Mouse (Mus musculus) forebrain, embryonic 12.5 days (tissue): ENCODE results near the gene Olfr12. TPM values are rescaled to one million over a fixed set of nuclear protein-coding genes. Genes with fewer than 3 reads are reported as not detected.

ENCODE experiments used
- ATAC-seq: fragments of 200-750 bp; cut with Nextera tagmentation; 2 replicates; pipeline ENCODE4 v1.8.0; 2017; ENCODE audit warnings: moderate TSS enrichment; ENCODE audit not compliant: low FRiP score
- H3K27ac ChIP-seq: fragments of 300-500 bp; sonication (generic); 2 replicates; pipeline ENCODE4 v1.5.1; 2016; ENCODE audit warnings: mild to moderate bottlenecking
- H3K27me3 ChIP-seq: fragments of 300-500 bp; sonication (generic); 2 replicates; pipeline ENCODE4 v1.6.1; 2016; ENCODE audit warnings: mild to moderate bottlenecking
- H3K36me3 ChIP-seq: fragments of 300-500 bp; sonication (generic); replicated peaks from 2 replicates; pipeline ENCODE4 v1.6.1; 2016; ENCODE audit warnings: mild to moderate bottlenecking
- H3K4me1 ChIP-seq: fragments of 300-500 bp; sonication (generic); 2 replicates; pipeline ENCODE4 v1.6.1; 2016
- H3K4me2 ChIP-seq: fragments of 300-500 bp; sonication (generic); 2 replicates; pipeline ENCODE4 v1.6.1; 2016; ENCODE audit warnings: mild to moderate bottlenecking, moderate library complexity
- H3K4me3 ChIP-seq: fragments of 300-500 bp; sonication (generic); replicated peaks from 2 replicates; pipeline ENCODE4 v1.5.1; 2016; ENCODE audit warnings: mild to moderate bottlenecking
- H3K9ac ChIP-seq: fragments of 300-500 bp; sonication (generic); 2 replicates; pipeline ENCODE4 v1.6.1; 2016; ENCODE audit warnings: mild to moderate bottlenecking
- H3K9me3 ChIP-seq: fragments of 300-500 bp; sonication (generic); 2 replicates; pipeline ENCODE4 v1.6.1; 2016
- WGBS: fragments of 180-500 bp; shearing (Covaris S2); methylation state at CpG from one replicate; pipeline ENCODE4 v1.1.7; 2016; 5-methylcytosine and 5-hydroxymethylcytosine counted together
- polyA plus RNA-seq: library from polyadenylated mRNA; unstranded; fragments of >200 nt; fragmentation: Nextera tagmentation; extraction: Ambion mirVana; gene quantifications from 2 replicates; pipeline ENCODE4 v1.2.1, GENCODE M21; 2016

Gene Olfr12
- polyA plus RNA-seq, result not detected in 2 replicates

DNA sequence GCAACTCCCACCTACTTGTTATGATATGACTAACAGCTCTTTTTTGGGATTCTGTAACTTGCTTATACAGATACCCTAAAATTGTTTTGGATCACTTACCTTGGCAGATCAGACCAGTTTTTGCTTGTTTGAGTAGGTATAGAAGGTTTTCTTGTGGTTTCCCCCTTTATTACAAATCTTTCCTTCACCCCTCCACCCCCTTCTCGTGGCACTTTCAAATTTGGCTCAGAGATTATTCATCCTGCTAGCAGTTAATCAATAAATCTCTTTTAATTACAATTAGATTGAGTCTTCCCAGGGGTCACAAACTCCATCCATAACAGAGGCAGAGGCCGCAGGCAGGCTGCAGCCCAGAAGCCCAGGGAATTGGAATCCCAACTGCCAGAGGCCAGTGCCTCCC is at the start of gene Olfr12:
Gene Olfr12 (plus strand): TSS at position 301 of the 400 bp plus-strand sequence.
- no peak for ATAC-seq
- H3K9me3 ChIP-seq, result no peaks in the 10 kb centered on the region
- 0 out of 2 replicates have a peak, but pooled peaks cover under 1% of the 10 kb centered on the region for H3K27me3 ChIP-seq
- no peak within 1 kb of the TSS for H3K4me3 ChIP-seq
- no peak within 1 kb of the TSS for H3K4me2 ChIP-seq
- H3K36me3 ChIP-seq, result no peaks in the 10 kb centered on the region
- H3K9ac ChIP-seq, result no peak within 1 kb of the TSS
- no peak within 1 kb of the TSS for H3K27ac ChIP-seq
- peaks cover 5% of the 10 kb centered on the region; the same call in 1 of the 2 replicates for H3K4me1 ChIP-seq
- WGBS, result 71% methylated on average over 2 of the region's 2 CpGs

GRCm38 (mm10) chr1:92571022-92571421 is 46.6 kb upstream of the Olfr12 start, which contains the start of gene Olfr1413:
Gene Olfr1413, plus strand, starts transcription at chr1:92571322.
- Histone ChIP-seq H3K27me3 (no peaks in the 10 kb centered on the region), H3K4me1 (no peaks in the 10 kb centered on the region), H3K4me2 (no peak within 1 kb of the TSS), H3K36me3 (no peaks in the 10 kb centered on the region), H3K4me3 (no peak within 1 kb of the TSS), H3K9me3 (no peaks in the 10 kb centered on the region), H3K27ac (no peak within 1 kb of the TSS), H3K9ac (no peak within 1 kb of the TSS)
- 86% methylated on average over 3 of the region's 3 CpGs for WGBS
- ATAC-seq, result no peak

DNA sequence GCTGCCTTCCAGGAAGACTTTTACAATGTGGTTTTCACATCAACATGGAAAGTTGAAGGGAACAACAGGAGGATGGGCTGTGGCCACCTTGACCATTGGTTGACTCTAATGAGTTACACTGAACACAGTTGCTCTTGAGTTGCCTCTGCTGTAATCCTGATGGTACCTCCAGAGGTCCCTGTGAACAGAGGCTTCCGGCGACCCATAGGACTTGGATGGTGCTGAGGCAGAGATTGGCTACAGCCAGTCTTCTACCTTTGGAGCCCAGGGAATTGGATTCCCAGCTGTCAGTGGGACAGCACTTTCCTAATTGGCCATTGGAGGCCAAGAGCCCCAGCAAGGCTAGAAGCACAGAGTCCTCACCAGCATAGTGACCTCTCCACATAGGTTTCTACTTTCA is 32.1 kb upstream of the Olfr12 start, which contains the start of gene Olfr1412:
Gene Olfr1412 (plus strand): TSS at position 301 of the 400 bp plus-strand sequence.
- H3K4me1 ChIP-seq, result no peaks in the 10 kb centered on the region
- H3K27ac ChIP-seq, result no peak within 1 kb of the TSS
- 84% methylated on average over 2 of the region's 2 CpGs for WGBS
- H3K9ac ChIP-seq, result no peak within 1 kb of the TSS
- ATAC-seq, result no peak
- no peaks in the 10 kb centered on the region for H3K9me3 ChIP-seq
- no peak within 1 kb of the TSS for H3K4me2 ChIP-seq
- H3K27me3 ChIP-seq, result no peaks in the 10 kb centered on the region
- H3K4me3 ChIP-seq, result no peak within 1 kb of the TSS
- no peaks in the 10 kb centered on the region for H3K36me3 ChIP-seq

DNA sequence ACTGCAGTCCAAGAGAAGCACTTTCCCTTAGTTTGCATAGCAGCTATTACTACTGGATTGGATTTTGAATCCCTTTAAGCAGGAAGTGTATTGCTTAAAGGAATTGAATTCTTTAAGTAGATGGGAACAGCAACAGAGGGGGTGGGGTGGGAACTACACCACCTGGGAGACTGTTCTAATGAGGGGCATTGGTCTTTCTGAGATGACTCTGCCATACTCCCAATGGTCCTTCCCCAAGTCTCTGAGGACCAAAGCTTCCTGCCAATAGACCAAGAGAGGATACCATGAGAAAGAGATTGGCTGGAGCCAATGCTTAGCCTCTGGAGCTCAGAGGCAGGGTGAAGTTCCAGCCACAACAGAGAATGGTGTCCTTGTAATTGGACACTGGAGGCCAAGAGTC is 23.5 kb upstream of the Olfr12 start, which contains the start of gene Olfr1411:
Gene Olfr1411 (plus strand): TSS at position 301 of the 400 bp plus-strand sequence.
- Histone ChIP-seq H3K27ac (no peak within 1 kb of the TSS), H3K27me3 (no peaks in the 10 kb centered on the region), H3K4me3 (no peak within 1 kb of the TSS), H3K9ac (no peak within 1 kb of the TSS), H3K4me2 (no peak within 1 kb of the TSS), H3K4me1 (no peaks in the 10 kb centered on the region), H3K9me3 (no peaks in the 10 kb centered on the region), H3K36me3 (no peaks in the 10 kb centered on the region)
- ATAC-seq, result no peak

- H3K4me3 ChIP-seq, result no peak overlapping the region
- no peaks in the 10 kb centered on the region for H3K9me3 ChIP-seq
- no peaks in the 10 kb centered on the region for H3K4me1 ChIP-seq
- no peaks in the 10 kb centered on the region for H3K27me3 ChIP-seq
- no peak overlapping the region for H3K4me2 ChIP-seq
- WGBS, result 95% methylated on average over 3 of the region's 3 CpGs
- no peak overlapping the region for H3K27ac ChIP-seq
- no peak overlapping the region for H3K9ac ChIP-seq
- ATAC-seq, result no peak
- no peaks in the 10 kb centered on the region for H3K36me3 ChIP-seq
These were observed 21.6 kb upstream of the Olfr12 start for GRCm38 (mm10) chr1:92596019-92596418.

GRCm38 (mm10) chr1:92605482-92605881 is 12.1 kb upstream of the Olfr12 start, which contains the start of gene Olfr1410:
Gene Olfr1410, plus strand, starts transcription at chr1:92605782.
- Histone ChIP-seq H3K27me3 (peaks cover 9% of the 10 kb centered on the region), H3K9me3 (no peaks in the 10 kb centered on the region), H3K36me3 (no peaks in the 10 kb centered on the region), H3K4me2 (no peak within 1 kb of the TSS), H3K4me3 (no peak within 1 kb of the TSS), H3K4me1 (no peaks in the 10 kb centered on the region), H3K27ac (no peak within 1 kb of the TSS), H3K9ac (no peak within 1 kb of the TSS)
- ATAC-seq, result no peak
- 88% methylated on average over 1 of the region's 1 CpGs for WGBS

DNA sequence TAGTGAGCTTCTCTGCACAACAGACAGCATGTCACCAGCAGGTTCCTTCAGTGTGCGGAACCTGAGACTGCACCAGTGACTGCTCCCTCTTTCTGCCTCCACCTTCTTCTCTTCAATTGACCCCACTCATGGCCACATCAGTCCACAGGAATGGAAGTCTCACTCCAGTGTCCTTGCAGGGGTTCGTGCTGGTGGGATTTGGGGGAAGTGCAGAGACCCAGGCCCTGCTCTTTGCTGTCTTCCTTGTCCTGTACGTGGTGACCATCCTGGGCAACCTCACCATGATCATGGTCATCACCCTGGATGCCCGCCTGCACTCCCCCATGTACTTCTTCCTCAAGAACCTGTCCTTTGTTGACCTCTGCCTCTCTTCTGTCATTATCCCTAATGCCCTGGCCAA is 9.9 kb upstream of the Olfr12 start:
- WGBS, result 78% methylated on average over 4 of the region's 4 CpGs
- no peak overlapping the region for H3K9ac ChIP-seq
- H3K27ac ChIP-seq, result no peak overlapping the region
- no peaks in the 10 kb centered on the region for H3K36me3 ChIP-seq
- H3K27me3 ChIP-seq, result peaks cover 18% of the 10 kb centered on the region
- no peak overlapping the region for H3K4me2 ChIP-seq
- no peaks in the 10 kb centered on the region for H3K4me1 ChIP-seq
- H3K9me3 ChIP-seq, result no peaks in the 10 kb centered on the region
- H3K4me3 ChIP-seq, result no peak overlapping the region
- no peak for ATAC-seq

GRCm38 (mm10) chr1:92611008-92611407 is 6.6 kb upstream of the Olfr12 start:
- no peak for ATAC-seq
- H3K4me1 ChIP-seq, result peaks cover 5% of the 10 kb centered on the region; the same call in 1 of the 2 replicates
- H3K4me3 ChIP-seq, result no peak overlapping the region
- H3K9me3 ChIP-seq, result no peaks in the 10 kb centered on the region
- no peak overlapping the region for H3K27ac ChIP-seq
- H3K4me2 ChIP-seq, result no peak overlapping the region
- 4% methylated on average over 5 of the region's 5 CpGs for whole genome bisulfite sequencing
- H3K36me3 ChIP-seq, result no peaks in the 10 kb centered on the region
- H3K27me3 ChIP-seq, result peaks cover 18% of the 10 kb centered on the region
- H3K9ac ChIP-seq, result no peak overlapping the region

GRCm38 (mm10) chr1:92613175-92613574 is 4.4 kb upstream of the Olfr12 start:
- no peak overlapping the region for H3K4me2 ChIP-seq
- WGBS, result 39% methylated on average over 4 of the region's 4 CpGs
- no peak overlapping the region for H3K4me3 ChIP-seq
- peaks cover 5% of the 10 kb centered on the region; the same call in 1 of the 2 replicates for H3K4me1 ChIP-seq
- no peak for ATAC-seq
- no peak overlapping the region for H3K9ac ChIP-seq
- no peaks in the 10 kb centered on the region for H3K36me3 ChIP-seq
- H3K9me3 ChIP-seq, result no peaks in the 10 kb centered on the region
- peaks cover 14% of the 10 kb centered on the region for H3K27me3 ChIP-seq
- no peak overlapping the region for H3K27ac ChIP-seq

DNA sequence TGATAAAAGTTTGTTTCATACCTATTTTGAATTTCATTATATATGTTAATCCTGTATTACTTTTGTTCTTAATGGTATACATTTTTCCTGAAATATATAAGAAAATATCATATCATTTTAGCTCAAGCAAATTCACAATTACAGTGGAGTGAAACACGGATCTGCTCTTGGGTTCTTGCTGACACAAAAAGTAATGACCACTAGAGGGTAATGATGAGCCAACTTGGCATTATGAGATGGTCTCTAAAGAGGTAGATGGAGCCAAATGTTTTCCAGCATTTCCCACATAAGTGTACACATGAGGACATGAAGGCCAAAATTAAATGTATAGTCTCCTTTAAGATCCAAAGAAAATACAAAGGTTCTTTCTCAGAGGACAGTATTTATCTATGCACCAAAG is 3.1 kb upstream of the Olfr12 start:
- Histone ChIP-seq H3K27ac (no peak overlapping the region), H3K4me3 (no peak overlapping the region), H3K4me2 (no peak overlapping the region), H3K27me3 (peaks cover 9% of the 10 kb centered on the region), H3K9ac (no peak overlapping the region), H3K4me1 (peaks cover 5% of the 10 kb centered on the region; the same call in 1 of the 2 replicates), H3K36me3 (no peaks in the 10 kb centered on the region), H3K9me3 (no peaks in the 10 kb centered on the region)
- ATAC-seq, result no peak
- 9% methylated on average over 1 of the region's 1 CpGs for WGBS

GRCm38 (mm10) chr1:92616046-92616445 is 1.5 kb upstream of the Olfr12 start:
- ATAC-seq, result no peak
- no peaks in the 10 kb centered on the region for H3K9me3 ChIP-seq
- H3K4me2 ChIP-seq, result no peak overlapping the region
- H3K4me1 ChIP-seq, result peaks cover 5% of the 10 kb centered on the region; the same call in 1 of the 2 replicates
- H3K9ac ChIP-seq, result no peak overlapping the region
- H3K4me3 ChIP-seq, result no peak overlapping the region
- 85% methylated on average over 1 of the region's 1 CpGs for WGBS
- no peaks in the 10 kb centered on the region for H3K36me3 ChIP-seq
- H3K27ac ChIP-seq, result no peak overlapping the region
- peaks cover 9% of the 10 kb centered on the region for H3K27me3 ChIP-seq

DNA sequence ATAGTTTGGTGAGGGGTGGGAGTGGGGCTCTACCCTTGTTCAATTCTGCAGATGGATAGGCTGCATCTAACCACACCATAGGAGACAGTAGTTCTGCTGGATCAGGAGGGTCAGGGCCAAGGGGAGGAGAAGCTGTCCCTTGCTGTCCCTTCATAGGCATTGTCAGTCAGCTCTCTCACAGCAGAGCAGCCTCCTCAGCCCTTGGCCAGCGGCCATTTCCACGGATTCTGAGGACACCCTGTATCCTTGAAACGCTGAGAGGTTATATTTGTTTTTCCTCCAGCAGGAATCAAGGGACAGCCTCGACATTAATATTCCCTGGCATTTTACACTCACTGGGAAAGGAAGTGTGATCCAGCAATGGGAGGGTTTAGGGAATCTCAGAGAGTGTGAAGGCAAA is 772 bp downstream of the Olfr12 start:
- H3K36me3 ChIP-seq, result no peaks in the 10 kb centered on the region
- no peak overlapping the region for H3K27ac ChIP-seq
- no peak overlapping the region for H3K4me3 ChIP-seq
- no peaks in the 10 kb centered on the region for H3K27me3 ChIP-seq
- 74% methylated on average over 4 of the region's 4 CpGs for WGBS
- H3K4me1 ChIP-seq, result peaks cover 3% of the 10 kb centered on the region; the same call in 1 of the 2 replicates
- no peak overlapping the region for H3K9ac ChIP-seq
- H3K4me2 ChIP-seq, result no peak overlapping the region
- H3K9me3 ChIP-seq, result no peaks in the 10 kb centered on the region
- no peak for ATAC-seq

- Histone ChIP-seq H3K4me1 (no peaks in the 10 kb centered on the region), H3K4me2 (no peak overlapping the region), H3K27me3 (peaks cover 3% of the 10 kb centered on the region; the same call in 1 of the 2 replicates), H3K27ac (no peak overlapping the region), H3K4me3 (no peak overlapping the region), H3K9me3 (no peaks in the 10 kb centered on the region), H3K9ac (no peak overlapping the region), H3K36me3 (no peaks in the 10 kb centered on the region)
- 87% methylated on average over 4 of the region's 4 CpGs for WGBS
- ATAC-seq, result no peak
These were observed 10.6 kb downstream of the Olfr12 start for GRCm38 (mm10) chr1:92628227-92628626.
